Mouse (Mus musculus): Measurements from ENCODE around the gene Frs3. TPM values are rescaled to one million over a fixed set of nuclear protein-coding genes. Genes with fewer than 3 reads are reported as not detected.

Frs3 gene
- polyA plus RNA-seq, 1 experiment from 2014 or later: 4.7 TPM

DNA sequence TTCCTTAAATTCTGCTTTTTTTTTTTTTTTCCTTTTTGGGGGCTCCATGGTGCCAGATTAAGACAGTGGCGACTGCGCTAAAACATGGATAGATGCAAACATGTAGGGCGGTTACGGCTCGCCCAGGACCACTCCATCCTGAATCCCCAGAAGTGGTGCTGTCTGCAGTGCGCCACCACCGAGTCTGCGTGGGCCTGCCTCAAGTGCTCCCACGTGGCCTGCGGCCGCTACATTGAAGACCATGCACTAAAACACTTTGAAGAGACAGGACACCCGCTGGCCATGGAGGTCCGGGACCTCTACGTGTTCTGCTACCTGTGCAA is 16.9 kb upstream of the Frs3 start:
- Histone ChIP-seq H3K9ac (no peak overlapping the region), H3K4me1 (peaks cover 8% of the 10 kb centered on the region), H3K27me3 (replicated peaks) (no peaks in the 10 kb centered on the region), H3K4me3 (replicated peaks) (peak overlapping the region; percentile 44), H3K27ac (no peak overlapping the region), H3K36me3 (no peaks in the 10 kb centered on the region), H3K9me3 (no peaks in the 10 kb centered on the region), H3K4me2 (peak overlapping the region; percentile 89)
- WGBS: 29% methylated on average over 14 of the region's 14 CpGs
- 0 out of 2 replicates have a peak, but pooled peaks have one; percentile 27 for ATAC-seq (ENCODE audit: insufficient read depth, low FRiP score, low read depth)

DNA sequence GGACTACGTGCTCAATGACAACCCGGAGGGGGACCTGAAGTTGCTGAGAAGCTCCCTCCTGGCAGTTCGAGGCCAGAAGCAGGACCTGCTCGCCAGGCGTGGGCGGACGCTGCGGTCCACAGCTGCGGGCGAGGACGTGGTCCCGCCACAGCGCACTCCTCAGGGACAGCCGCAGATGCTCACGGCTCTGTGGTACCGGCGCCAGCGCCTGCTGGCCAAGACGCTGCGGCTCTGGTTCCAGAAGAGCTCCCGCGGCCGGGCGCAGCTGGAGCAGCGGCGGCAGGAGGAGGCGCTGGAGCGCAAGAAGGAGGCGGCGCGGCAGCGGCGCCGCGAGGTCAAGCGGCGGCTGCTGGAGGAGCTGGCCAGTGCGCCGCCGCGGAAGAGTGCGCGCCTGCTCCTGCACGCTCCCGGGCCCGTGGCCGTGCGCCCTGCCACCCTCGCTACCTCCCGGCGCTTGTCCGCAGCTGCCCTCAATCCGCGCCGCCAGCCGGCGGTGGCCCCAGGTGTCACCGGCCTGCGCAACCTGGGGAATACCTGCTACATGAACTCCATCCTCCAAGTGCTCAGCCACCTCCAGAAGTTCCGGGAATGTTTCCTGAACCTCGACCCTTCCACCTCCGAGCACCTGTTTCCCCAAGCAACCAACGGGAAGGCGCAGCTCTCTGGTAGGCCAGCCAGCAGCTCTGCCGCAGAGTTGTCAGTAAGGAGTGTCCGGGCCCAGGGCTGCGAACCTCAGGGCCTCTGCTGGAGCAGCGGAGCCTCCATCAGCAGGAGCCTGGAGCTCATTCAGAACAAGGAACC is 16.3 kb upstream of the Frs3 start:
- no peak overlapping the region; the same call in 1 of the 2 replicates for H3K27ac ChIP-seq
- H3K9ac ChIP-seq: no peak overlapping the region
- peak overlapping the region; percentile 44 for H3K4me3 ChIP-seq (replicated peaks)
- no peaks in the 10 kb centered on the region for H3K27me3 ChIP-seq (replicated peaks)
- no peaks in the 10 kb centered on the region for H3K36me3 ChIP-seq
- H3K9me3 ChIP-seq: no peaks in the 10 kb centered on the region
- ATAC-seq (ENCODE audit: insufficient read depth, low FRiP score, low read depth): peak; percentile 78; the same call in 1 of the 2 replicates
- 7% methylated on average over 67 of the region's 68 CpGs for WGBS
- peaks cover 8% of the 10 kb centered on the region for H3K4me1 ChIP-seq
- H3K4me2 ChIP-seq: peak overlapping the region; percentile 89

DNA sequence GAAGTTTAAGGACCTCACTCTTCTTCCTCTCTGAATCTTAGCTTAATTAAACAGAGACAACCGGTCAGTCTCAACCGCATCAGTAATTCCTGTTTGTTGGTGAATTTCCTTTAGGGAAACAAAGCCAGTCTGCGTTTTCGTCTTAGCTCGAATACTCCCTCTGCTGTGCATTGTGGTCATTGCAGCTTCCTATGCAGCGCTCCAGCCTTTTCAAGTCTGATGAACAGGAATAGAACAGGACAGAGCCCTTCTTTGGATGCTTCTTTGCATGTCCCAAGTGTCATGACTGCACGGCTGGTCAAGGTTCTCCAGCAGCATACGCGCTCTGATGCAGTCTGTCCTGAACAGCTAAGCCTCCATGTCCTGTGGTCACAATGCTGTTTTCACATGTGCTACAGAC is 12.2 kb upstream of the Frs3 start:
- Histone ChIP-seq H3K9me3 (no peaks in the 10 kb centered on the region), H3K4me2 (no peak overlapping the region), H3K9ac (no peak overlapping the region), H3K4me1 (peaks cover 8% of the 10 kb centered on the region), H3K4me3 (replicated peaks) (no peak overlapping the region), H3K27me3 (replicated peaks) (no peaks in the 10 kb centered on the region), H3K36me3 (peaks cover 9% of the 10 kb centered on the region), H3K27ac (no peak overlapping the region)
- WGBS: 23% methylated on average over 9 of the region's 9 CpGs
- ATAC-seq (ENCODE audit: insufficient read depth, low FRiP score, low read depth): no peak

GRCm38 (mm10) chr17:47678238-47678637 is 10.6 kb upstream of the Frs3 start:
- ATAC-seq (ENCODE audit: insufficient read depth, low FRiP score, low read depth): 0 out of 2 replicates have a peak, but pooled peaks have one; percentile 60
- H3K36me3 ChIP-seq: peaks cover 14% of the 10 kb centered on the region
- H3K9ac ChIP-seq: no peak overlapping the region
- H3K9me3 ChIP-seq: no peaks in the 10 kb centered on the region
- no peaks in the 10 kb centered on the region for H3K4me1 ChIP-seq
- 69% methylated on average over 5 of the region's 5 CpGs for WGBS
- no peak overlapping the region for H3K4me2 ChIP-seq
- 0 out of 2 replicates have a peak overlapping the region, but pooled peaks have one; percentile 18 for H3K27ac ChIP-seq
- no peak overlapping the region for H3K4me3 ChIP-seq (replicated peaks)
- H3K27me3 ChIP-seq (replicated peaks): no peaks in the 10 kb centered on the region

DNA sequence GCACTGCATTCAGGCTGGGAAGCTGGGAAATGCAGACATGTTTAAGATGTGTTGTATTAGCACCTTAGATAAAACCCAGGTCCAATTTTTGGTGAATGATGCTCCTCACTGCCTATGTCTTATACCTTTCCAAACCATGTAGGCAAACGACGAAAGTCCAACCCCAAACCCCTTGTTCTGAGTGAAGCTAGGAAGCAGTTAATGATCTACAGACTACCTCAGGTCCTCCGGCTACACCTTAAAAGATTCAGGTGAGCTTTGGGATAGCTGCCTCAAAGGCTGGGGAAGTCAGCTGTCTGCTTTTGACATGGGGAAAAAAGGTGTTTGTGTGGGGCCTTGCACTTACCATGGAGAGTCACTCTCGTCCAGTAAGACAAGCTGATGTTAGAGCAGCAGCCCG is 10.1 kb upstream of the Frs3 start:
- 0 out of 2 replicates have a peak overlapping the region, but pooled peaks have one; percentile 18 for H3K27ac ChIP-seq
- no peaks in the 10 kb centered on the region for H3K27me3 ChIP-seq (replicated peaks)
- 69% methylated on average over 5 of the region's 5 CpGs for WGBS
- no peak overlapping the region for H3K4me2 ChIP-seq
- H3K9ac ChIP-seq: no peak overlapping the region
- no peak overlapping the region for H3K4me3 ChIP-seq (replicated peaks)
- H3K4me1 ChIP-seq: no peaks in the 10 kb centered on the region
- ATAC-seq (ENCODE audit: insufficient read depth, low FRiP score, low read depth): no peak
- peaks cover 14% of the 10 kb centered on the region for H3K36me3 ChIP-seq
- H3K9me3 ChIP-seq: no peaks in the 10 kb centered on the region

- H3K9ac ChIP-seq: no peak overlapping the region
- 74% methylated on average over 4 of the region's 4 CpGs for WGBS
- peaks cover 7% of the 10 kb centered on the region for H3K4me1 ChIP-seq
- peaks cover 36% of the 10 kb centered on the region for H3K36me3 ChIP-seq
- no peaks in the 10 kb centered on the region for H3K9me3 ChIP-seq
- no peaks in the 10 kb centered on the region for H3K27me3 ChIP-seq (replicated peaks)
- ATAC-seq (ENCODE audit: insufficient read depth, low FRiP score, low read depth): no peak
- H3K4me3 ChIP-seq (replicated peaks): no peak overlapping the region
- no peak overlapping the region for H3K27ac ChIP-seq
- H3K4me2 ChIP-seq: no peak overlapping the region
Measured at GRCm38 (mm10) chr17:47682836-47683235, 6.0 kb upstream of the Frs3 start.

GRCm38 (mm10) chr17:47687409-47688343 is 1.2 kb upstream of the Frs3 start:
- H3K4me2 ChIP-seq: peak overlapping the region; percentile 97
- peak overlapping the region; percentile 89 for H3K4me3 ChIP-seq (replicated peaks)
- H3K27ac ChIP-seq: peak overlapping the region; percentile 87
- WGBS: under 1% methylated on average over 70 of the region's 70 CpGs
- H3K36me3 ChIP-seq: peaks cover 22% of the 10 kb centered on the region; the same call in 1 of the 2 replicates
- no peaks in the 10 kb centered on the region for H3K9me3 ChIP-seq
- no peaks in the 10 kb centered on the region for H3K27me3 ChIP-seq (replicated peaks)
- peak; percentile 91 for ATAC-seq (ENCODE audit: insufficient read depth, low FRiP score, low read depth)
- H3K9ac ChIP-seq: peak overlapping the region; percentile 69
- peaks cover 12% of the 10 kb centered on the region for H3K4me1 ChIP-seq

- H3K4me2 ChIP-seq: peak within 1 kb of the TSS; percentile 97
- peak within 1 kb of the TSS; percentile 87 for H3K27ac ChIP-seq
- peak within 1 kb of the TSS; percentile 69 for H3K9ac ChIP-seq
- under 1% methylated on average over 9 of the region's 9 CpGs for WGBS
- no peak for ATAC-seq (ENCODE audit: insufficient read depth, low FRiP score, low read depth)
- peaks cover 22% of the 10 kb centered on the region; the same call in 1 of the 2 replicates for H3K36me3 ChIP-seq
- peaks cover 12% of the 10 kb centered on the region for H3K4me1 ChIP-seq
- H3K4me3 ChIP-seq (replicated peaks): peak within 1 kb of the TSS; percentile 89
- no peaks in the 10 kb centered on the region for H3K9me3 ChIP-seq
- H3K27me3 ChIP-seq (replicated peaks): no peaks in the 10 kb centered on the region
Measured at GRCm38 (mm10) chr17:47688344-47688607, 554 bp upstream of the Frs3 start, which contains the start of gene Tomm6. Gene Tomm6 (minus strand): TSS chr17:47688386.

- Histone ChIP-seq H3K4me1 (peaks cover 15% of the 10 kb centered on the region), H3K27ac (no peak overlapping the region), H3K27me3 (replicated peaks) (no peaks in the 10 kb centered on the region), H3K9me3 (no peaks in the 10 kb centered on the region), H3K36me3 (0 out of 2 replicates have a peak, but pooled peaks cover 12% of the 10 kb centered on the region), H3K4me2 (peak overlapping the region; percentile 97), H3K9ac (no peak overlapping the region), H3K4me3 (replicated peaks) (no peak overlapping the region)
- ATAC-seq (ENCODE audit: insufficient read depth, low FRiP score, low read depth): no peak
- 76% methylated on average over 8 of the region's 8 CpGs for WGBS
Measured at GRCm38 (mm10) chr17:47689894-47690293, 1.1 kb downstream of the Frs3 start.

- Histone ChIP-seq H3K4me2 (no peak overlapping the region), H3K9me3 (no peaks in the 10 kb centered on the region), H3K36me3 (no peaks in the 10 kb centered on the region), H3K4me1 (peaks cover 20% of the 10 kb centered on the region), H3K9ac (no peak overlapping the region), H3K27me3 (replicated peaks) (no peaks in the 10 kb centered on the region), H3K4me3 (replicated peaks) (no peak overlapping the region), H3K27ac (no peak overlapping the region)
- no peak for ATAC-seq (ENCODE audit: insufficient read depth, low FRiP score, low read depth)
- 87% methylated on average over 3 of the region's 3 CpGs for WGBS
Measured at GRCm38 (mm10) chr17:47691650-47692049, 2.8 kb downstream of the Frs3 start.

- 0 out of 2 replicates have a peak overlapping the region, but pooled peaks have one; percentile 65 for H3K27ac ChIP-seq
- peak overlapping the region; percentile 78 for H3K4me3 ChIP-seq (replicated peaks)
- WGBS: 37% methylated on average over 13 of the region's 13 CpGs
- no peaks in the 10 kb centered on the region for H3K9me3 ChIP-seq
- H3K9ac ChIP-seq: 0 out of 2 replicates have a peak overlapping the region, but pooled peaks have one; percentile 25
- peak overlapping the region; percentile 95 for H3K4me2 ChIP-seq
- no peaks in the 10 kb centered on the region for H3K36me3 ChIP-seq
- no peaks in the 10 kb centered on the region for H3K27me3 ChIP-seq (replicated peaks)
- ATAC-seq (ENCODE audit: insufficient read depth, low FRiP score, low read depth): no peak
- H3K4me1 ChIP-seq: peaks cover 13% of the 10 kb centered on the region
Measured at GRCm38 (mm10) chr17:47693671-47694441, 5.0 kb downstream of the Frs3 start.

DNA sequence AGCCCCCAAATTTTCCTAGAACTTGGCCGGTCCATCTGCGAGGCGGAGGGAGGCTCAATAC is 5.4 kb downstream of the Frs3 start, which contains the start of gene Gm21981:
Gm21981 (minus strand) TSS at position 14 of the 61 bp plus-strand sequence.
- Histone ChIP-seq H3K27me3 (replicated peaks) (no peaks in the 10 kb centered on the region), H3K9ac (peak within 1 kb of the TSS; percentile 42), H3K9me3 (no peaks in the 10 kb centered on the region), H3K4me1 (peaks cover 12% of the 10 kb centered on the region), H3K4me3 (replicated peaks) (peak within 1 kb of the TSS; percentile 78), H3K27ac (peak within 1 kb of the TSS; percentile 65; the same call in 1 of the 2 replicates), H3K36me3 (no peaks in the 10 kb centered on the region), H3K4me2 (peak within 1 kb of the TSS; percentile 95)
- WGBS: 0% methylated on average over 3 of the region's 3 CpGs
- no peak for ATAC-seq (ENCODE audit: insufficient read depth, low FRiP score, low read depth)
